Mouse (Mus musculus) liver, adult (tissue): Measurements from ENCODE around the gene Vps18.

ENCODE experiments used
- GATA4 ChIP-seq: IDR thresholded peaks from 2 replicates; pipeline ENCODE4 v1.6.1; 2014; ENCODE audit warnings: mild to moderate bottlenecking, low read length; ENCODE audit not compliant: insufficient replicate concordance

Vps18 gene

GRCm38 (mm10) chr2:119324576-119325318 is 36.2 kb downstream of the Vps18 start:
- no peak for TF ChIP-seq GATA4

- no peak; the same call in 1 of the 2 replicates for TF ChIP-seq GATA4
Measured at GRCm38 (mm10) chr2:119325568-119326143, 37.1 kb downstream of the Vps18 start, which contains the start of gene Dll4. TSS of gene Dll4 (plus strand) at chr2:119325784.

GRCm38 (mm10) chr2:119326161-119327101 is 37.9 kb downstream of the Vps18 start:
- no peak; the same call in 1 of the 2 replicates for TF ChIP-seq GATA4

GRCm38 (mm10) chr2:119327102-119327480 is 38.6 kb downstream of the Vps18 start:
- peak; percentile 33; the same call in 1 of the 2 replicates for TF ChIP-seq GATA4

GRCm38 (mm10) chr2:119327942-119328526 is 39.5 kb downstream of the Vps18 start:
- no peak for TF ChIP-seq GATA4

GRCm38 (mm10) chr2:119328546-119328945 is 40.0 kb downstream of the Vps18 start:
- TF ChIP-seq GATA4: no peak

- TF ChIP-seq GATA4: no peak
Measured at GRCm38 (mm10) chr2:119329123-119329817, 40.7 kb downstream of the Vps18 start.

GRCm38 (mm10) chr2:119330795-119331194 is 42.3 kb downstream of the Vps18 start:
- no peak for TF ChIP-seq GATA4

GRCm38 (mm10) chr2:119332177-119332661 is 43.7 kb downstream of the Vps18 start:
- no peak for TF ChIP-seq GATA4

- no peak for TF ChIP-seq GATA4
Measured at GRCm38 (mm10) chr2:119334135-119334534, 45.6 kb downstream of the Vps18 start.

GRCm38 (mm10) chr2:119334964-119335525 is 46.5 kb downstream of the Vps18 start:
- TF ChIP-seq GATA4: no peak

- no peak for TF ChIP-seq GATA4
Measured at GRCm38 (mm10) chr2:119335535-119335934, 47.0 kb downstream of the Vps18 start.

- no peak for TF ChIP-seq GATA4
Measured at GRCm38 (mm10) chr2:119336002-119336401, 47.5 kb downstream of the Vps18 start.

- peak; percentile 62; the same call in 1 of the 2 replicates for TF ChIP-seq GATA4
Measured at GRCm38 (mm10) chr2:119336470-119336869, 47.9 kb downstream of the Vps18 start.
